Mouse (Mus musculus) E14TG2a.4 (cell line): ENCODE measurements around the gene Llgl2.
A peak's percentile ranks its signal among the peaks of the same experiment; 100 is the strongest.
"Not testable (repeated sequence)": the region's sequence is repeated elsewhere in the genome, so short reads cannot be mapped to it uniquely, and the experiment has no call there.

ENCODE experiments used
- H3K27me3 ChIP-seq: 2 replicates; pipeline ENCODE4 v1.6.1; 2014; ENCODE audit warnings: low read length, control low read depth; ENCODE audit not compliant: insufficient read depth
- H3K36me3 ChIP-seq: 2 replicates; pipeline ENCODE4 v1.6.1; 2014; ENCODE audit warnings: low read length, control low read depth; ENCODE audit not compliant: insufficient read depth
- H3K4me1 ChIP-seq: replicated peaks from 2 replicates; pipeline ENCODE4 v1.6.1; 2014; ENCODE audit warnings: low read depth, low read length, control low read depth
- H3K4me3 ChIP-seq: replicated peaks from 2 replicates; pipeline ENCODE4 v1.5.1; 2014; ENCODE audit warnings: mild to moderate bottlenecking, low read length
- H3K9me3 ChIP-seq: 2 replicates; pipeline ENCODE4 v1.6.1; 2014; ENCODE audit warnings: low read length, control low read depth
- CTCF ChIP-seq: conservative IDR thresholded peaks from 2 replicates; pipeline ENCODE4 v1.5.1; 2014; ENCODE audit warnings: low read length
- NANOG ChIP-seq: IDR thresholded peaks from 2 replicates; pipeline ENCODE4 v1.6.1; 2014; ENCODE audit warnings: borderline replicate concordance, low read length, mixed read lengths
- POU5F1 ChIP-seq: IDR thresholded peaks from 2 replicates; pipeline ENCODE4 v1.6.1; 2014; ENCODE audit warnings: low read length, borderline replicate concordance

The Llgl2 gene

DNA sequence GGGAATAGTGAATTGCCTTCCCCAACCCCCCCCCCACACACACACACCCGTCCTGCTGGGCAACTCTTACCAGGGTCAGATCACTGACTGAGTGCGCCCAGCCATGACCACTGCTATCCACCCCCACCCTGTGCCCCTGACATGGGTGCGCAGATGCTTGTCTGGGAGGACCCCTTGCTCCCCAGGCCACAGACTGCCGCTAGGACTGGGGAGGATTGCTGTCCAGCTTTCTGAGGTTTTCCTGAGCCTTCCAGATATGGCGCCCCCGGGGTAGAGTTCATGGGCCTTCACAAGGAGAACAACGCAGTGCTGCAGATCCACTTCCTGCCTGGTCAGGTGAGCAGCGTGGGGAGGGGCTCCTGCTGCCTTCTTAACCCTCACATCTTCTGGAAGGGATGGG, 20.4 kb downstream of the Llgl2 start:
- peaks cover 51% of the 10 kb centered on the region for H3K36me3 ChIP-seq
- peaks cover 73% of the 10 kb centered on the region for H3K4me1 ChIP-seq
- H3K4me3 ChIP-seq, result peak overlapping the region; percentile 45
- H3K9me3 ChIP-seq, result no peaks in the 10 kb centered on the region
- TF ChIP-seq CTCF, result no peak
- TF ChIP-seq POU5F1, result no peak
- TF ChIP-seq NANOG, result no peak
- H3K27me3 ChIP-seq, result no peaks in the 10 kb centered on the region

DNA sequence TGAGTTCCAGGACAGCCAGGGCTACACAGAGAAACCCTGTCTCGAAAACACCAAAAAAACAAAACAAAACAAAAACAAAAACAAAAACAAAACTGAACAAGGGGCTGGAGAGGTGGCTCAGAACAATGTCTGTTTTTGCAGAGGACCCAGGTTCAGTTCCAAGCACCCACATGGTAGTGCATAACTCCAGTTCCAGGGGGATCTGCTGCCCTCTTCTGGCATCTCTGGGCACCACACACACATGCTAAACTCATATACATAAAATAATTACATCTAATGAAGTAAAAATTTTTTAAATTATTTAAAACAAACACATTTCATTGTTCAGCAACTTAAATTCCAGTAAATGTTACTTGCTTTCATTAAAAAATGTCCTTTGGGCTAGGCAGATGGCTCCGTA, 22.0 kb downstream of the Llgl2 start:
- H3K36me3 ChIP-seq, result peaks cover 66% of the 10 kb centered on the region
- no peaks in the 10 kb centered on the region for H3K27me3 ChIP-seq
- H3K9me3 ChIP-seq, result no peaks in the 10 kb centered on the region
- H3K4me3 ChIP-seq, result no peak overlapping the region
- no peak for TF ChIP-seq NANOG
- TF ChIP-seq CTCF, result no peak
- no peak for TF ChIP-seq POU5F1
- peaks cover 75% of the 10 kb centered on the region for H3K4me1 ChIP-seq

DNA sequence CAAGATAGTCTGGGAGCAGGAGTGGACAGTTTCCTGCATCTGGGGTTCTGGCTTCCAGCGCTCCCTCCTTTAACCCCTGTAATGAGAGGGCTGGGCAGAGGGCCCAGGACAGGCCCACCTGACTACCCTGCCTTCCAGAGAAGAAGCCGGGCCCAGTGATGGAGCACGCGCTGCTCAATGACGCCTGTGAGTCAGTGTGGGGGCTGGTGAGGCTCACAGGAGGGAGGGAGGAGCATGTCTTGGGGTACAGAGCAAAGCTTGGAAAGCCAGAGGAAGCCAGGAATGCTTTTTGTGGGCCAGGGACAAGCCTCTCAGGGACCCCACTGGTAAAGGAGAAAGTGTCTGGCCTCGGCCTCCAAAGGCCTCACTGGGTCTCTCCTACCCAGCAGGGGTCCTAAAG, 30.8 kb downstream of the Llgl2 start:
- Histone ChIP-seq H3K4me3 (no peak overlapping the region), H3K27me3 (peaks cover 20% of the 10 kb centered on the region)

DNA sequence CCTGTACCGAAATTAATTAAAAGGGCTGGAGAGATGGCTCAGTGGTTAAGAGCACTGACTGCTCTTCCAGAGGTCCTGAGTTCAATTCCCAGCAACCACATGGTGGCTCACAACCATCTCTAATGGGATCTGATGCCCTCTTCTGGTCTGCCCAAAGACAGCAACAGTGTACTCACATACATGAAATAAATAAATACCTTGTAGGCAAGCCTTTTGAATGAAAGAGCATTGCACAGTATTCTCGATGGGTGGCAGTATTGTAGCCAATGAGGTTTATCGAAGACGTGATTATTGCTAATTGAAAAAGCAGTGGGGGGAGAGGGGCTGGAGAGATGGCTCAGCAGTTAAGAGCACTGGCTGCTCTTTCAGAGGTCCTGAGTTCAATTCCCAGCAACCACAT, 33.3 kb downstream of the Llgl2 start:
- H3K4me3 ChIP-seq, H3K9me3 ChIP-seq: not testable (repeated sequence)
- peaks cover 45% of the 10 kb centered on the region for H3K27me3 ChIP-seq
- H3K4me1 ChIP-seq, result peaks cover 26% of the 10 kb centered on the region
- peaks cover 38% of the 10 kb centered on the region for H3K36me3 ChIP-seq

More for the DNA sequence above, 30.8 kb downstream of the Llgl2 start:
- TF ChIP-seq NANOG (no peak), POU5F1 (no peak), CTCF (no peak)
- peaks cover 37% of the 10 kb centered on the region for H3K4me1 ChIP-seq
- peaks cover 62% of the 10 kb centered on the region for H3K36me3 ChIP-seq
- no peaks in the 10 kb centered on the region for H3K9me3 ChIP-seq

DNA sequence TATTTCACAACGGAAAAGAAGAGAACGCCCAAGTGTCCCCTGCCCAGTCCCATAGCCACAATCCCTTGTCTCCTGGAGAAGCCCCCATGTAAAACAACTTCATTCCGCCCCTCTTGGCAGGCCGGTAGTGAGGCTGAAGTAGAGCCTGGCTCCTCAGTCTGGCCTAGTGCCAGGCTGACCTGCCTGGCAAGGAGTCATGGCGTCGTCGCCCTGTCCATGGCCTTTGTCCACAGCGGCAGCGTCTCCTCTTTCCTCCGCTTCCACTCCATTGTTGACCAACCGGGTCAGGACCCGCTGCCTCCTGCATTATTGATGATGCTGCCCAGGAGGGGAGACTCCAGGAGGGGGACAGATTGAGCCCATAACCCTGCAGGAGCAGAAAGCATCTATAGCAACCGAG, 34.1 kb downstream of the Llgl2 start:
- H3K4me3 ChIP-seq, result peak overlapping the region; percentile 78
- no peak for TF ChIP-seq CTCF
- TF ChIP-seq NANOG, result no peak
- no peak for TF ChIP-seq POU5F1
- H3K27me3 ChIP-seq, result peaks cover 48% of the 10 kb centered on the region
- H3K9me3 ChIP-seq, result no peaks in the 10 kb centered on the region
- H3K36me3 ChIP-seq, result peaks cover 30% of the 10 kb centered on the region
- peaks cover 22% of the 10 kb centered on the region for H3K4me1 ChIP-seq

DNA sequence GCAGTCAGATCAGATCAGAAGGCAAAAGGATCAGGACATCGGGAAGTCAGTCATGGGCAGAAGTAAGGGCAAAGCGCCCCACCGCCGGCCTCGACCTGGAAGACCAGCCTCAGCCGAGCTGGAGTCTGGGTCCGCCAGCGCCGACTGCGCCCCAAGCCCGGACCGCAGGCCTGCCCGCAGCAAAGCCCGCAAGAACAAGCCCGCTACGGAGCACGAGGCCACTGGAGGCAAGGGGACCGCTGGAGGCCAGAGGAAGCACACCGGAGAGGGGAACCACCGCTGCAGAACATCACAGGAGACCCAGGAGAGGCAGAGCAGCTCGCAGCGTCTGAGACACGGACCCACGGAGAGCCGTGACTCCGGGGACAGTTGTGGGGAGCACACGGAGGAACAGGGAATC, 34.5 kb downstream of the Llgl2 start, which contains the start of gene Myo15b:
Gene Myo15b, plus strand, starts transcription at position 53 of the 400 bp plus-strand sequence.
- Histone ChIP-seq H3K9me3 (no peaks in the 10 kb centered on the region), H3K36me3 (peaks cover 25% of the 10 kb centered on the region), H3K4me3 (peak within 1 kb of the TSS; percentile 78), H3K27me3 (peaks cover 52% of the 10 kb centered on the region), H3K4me1 (peaks cover 26% of the 10 kb centered on the region)
- no peak for TF ChIP-seq CTCF
- TF ChIP-seq POU5F1, result no peak
- TF ChIP-seq NANOG, result no peak

DNA sequence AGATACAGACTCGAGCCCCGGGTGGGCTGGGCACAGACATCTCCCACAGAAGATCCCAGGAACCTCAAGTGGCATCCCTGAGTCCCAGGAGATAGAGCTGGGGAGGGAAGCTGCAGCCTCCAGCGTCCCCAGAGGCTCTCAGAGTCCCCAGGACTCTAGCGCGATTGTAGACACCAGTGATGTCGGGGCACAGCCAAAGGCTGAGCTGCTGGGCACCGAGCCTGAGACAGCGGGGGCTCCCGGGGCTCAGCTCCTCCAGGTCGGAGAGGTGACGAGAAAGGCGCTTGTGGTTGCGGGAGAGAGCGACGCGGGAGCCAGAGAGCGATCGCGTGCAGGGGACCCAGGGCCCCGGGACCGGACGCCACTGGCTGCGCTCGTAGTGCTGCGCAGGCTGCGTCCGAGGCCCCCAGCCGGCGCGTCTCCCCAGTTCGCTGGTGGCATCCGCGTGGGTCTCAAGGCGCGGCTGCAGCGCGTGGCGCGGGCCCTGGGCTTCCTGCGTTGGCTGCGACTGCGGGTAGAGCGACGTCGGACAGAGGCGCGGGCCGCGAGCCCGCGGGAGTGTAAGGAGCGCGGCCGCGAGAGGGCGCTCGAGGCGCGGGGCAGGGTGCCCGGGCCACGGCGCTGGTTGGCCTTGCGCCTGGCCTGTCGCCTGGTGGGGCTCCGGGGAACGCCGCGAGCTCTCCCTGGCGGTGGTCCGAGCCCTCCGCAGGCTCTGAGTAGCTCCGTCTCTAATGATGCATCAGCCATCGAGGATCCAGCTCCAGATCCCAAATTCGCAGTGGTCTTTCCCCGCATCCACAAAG, 35.5 kb downstream of the Llgl2 start:
- H3K9me3 ChIP-seq, result no peaks in the 10 kb centered on the region
- peak overlapping the region; percentile 78 for H3K4me3 ChIP-seq
- TF ChIP-seq CTCF (no peak), NANOG (no peak)
- peaks cover 52% of the 10 kb centered on the region for H3K27me3 ChIP-seq
- H3K36me3 ChIP-seq, result peaks cover 16% of the 10 kb centered on the region
- H3K4me1 ChIP-seq, result peaks cover 29% of the 10 kb centered on the region

DNA sequence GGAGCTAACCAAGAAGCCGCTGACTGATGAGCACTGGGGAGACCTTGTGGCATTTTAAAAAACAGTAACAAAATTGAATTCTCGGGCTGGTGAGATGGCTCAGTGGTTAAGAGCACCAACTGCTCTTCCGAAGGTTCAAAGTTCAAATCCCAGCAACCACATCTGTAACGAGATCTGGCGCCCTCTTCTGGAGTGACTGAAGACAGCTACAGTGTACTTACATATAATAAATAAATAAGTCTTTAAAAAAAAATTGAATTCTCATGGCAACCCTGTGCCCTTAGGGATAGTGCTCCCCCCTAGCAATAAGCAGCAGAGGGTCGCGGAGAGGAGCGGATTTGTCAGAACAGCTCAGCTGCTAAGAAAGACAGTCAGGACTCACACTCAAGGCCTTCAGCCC, 40.0 kb downstream of the Llgl2 start:
- Histone ChIP-seq H3K9me3 (no peaks in the 10 kb centered on the region), H3K4me1 (peaks cover 33% of the 10 kb centered on the region), H3K4me3 (no peak overlapping the region), H3K36me3 (no peaks in the 10 kb centered on the region), H3K27me3 (peaks cover 37% of the 10 kb centered on the region)
- TF ChIP-seq POU5F1 (no peak), CTCF (peak; percentile 34)

DNA sequence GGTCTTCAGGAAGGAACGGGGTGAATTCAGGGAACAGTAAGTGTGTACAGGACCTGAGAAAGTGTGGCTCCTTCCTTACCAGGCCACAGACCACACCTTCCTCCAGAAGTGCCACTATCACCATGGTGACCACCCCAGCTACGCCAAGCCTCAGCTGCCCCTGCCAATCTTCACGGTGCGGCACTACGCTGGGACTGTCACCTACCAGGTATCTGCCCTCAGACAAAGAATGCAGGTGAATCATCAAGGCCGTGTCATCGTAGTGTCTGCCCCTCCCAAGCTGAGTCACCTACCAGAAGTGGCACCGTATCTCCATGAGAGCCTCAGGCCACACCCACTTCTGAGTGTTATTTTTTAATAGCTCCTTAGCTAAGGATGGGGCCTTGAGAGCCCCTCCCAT, 45.5 kb downstream of the Llgl2 start:
- H3K4me1 ChIP-seq, result peaks cover 29% of the 10 kb centered on the region
- H3K36me3 ChIP-seq, result no peaks in the 10 kb centered on the region
- TF ChIP-seq CTCF (no peak), NANOG (no peak), POU5F1 (no peak)
- H3K4me3 ChIP-seq, result no peak overlapping the region
- H3K9me3 ChIP-seq, result no peaks in the 10 kb centered on the region
- no peaks in the 10 kb centered on the region for H3K27me3 ChIP-seq
